Mouse (Mus musculus) forebrain, embryonic 16.5 days (tissue): ENCODE measurements around the gene Lingo1. TPM values are rescaled to one million over a fixed set of nuclear protein-coding genes. Genes with fewer than 3 reads are reported as not detected.
A peak's percentile ranks its signal among the peaks of the same experiment; 100 is the strongest.

Experiments
- ATAC-seq: fragments of 200-750 bp; cut with Nextera tagmentation; 2 replicates; pipeline ENCODE4 v1.8.0; 2017; ENCODE audit warnings: mild to moderate bottlenecking, moderate library complexity
- H3K27ac ChIP-seq: fragments of 300-500 bp; sonication (generic); 2 replicates; pipeline ENCODE4 v1.5.1; 2014; ENCODE audit warnings: low read length, control low read depth
- H3K27me3 ChIP-seq: fragments of 300-500 bp; sonication (generic); replicated peaks from 2 replicates; pipeline ENCODE4 v1.6.1; 2014; ENCODE audit warnings: low read length; ENCODE audit not compliant: control insufficient read depth, insufficient read depth
- H3K36me3 ChIP-seq: fragments of 300-500 bp; sonication (generic); 2 replicates; pipeline ENCODE4 v1.6.1; 2014; ENCODE audit not compliant: control insufficient read depth, insufficient read depth
- H3K4me1 ChIP-seq: fragments of 300-500 bp; sonication (generic); replicated peaks from 2 replicates; pipeline ENCODE4 v1.6.1; 2014; ENCODE audit warnings: low read length; ENCODE audit not compliant: control insufficient read depth, insufficient read depth
- H3K4me2 ChIP-seq: fragments of 300-500 bp; sonication (generic); 2 replicates; pipeline ENCODE4 v1.6.1; 2014; ENCODE audit warnings: mild to moderate bottlenecking, low read length, control low read depth
- H3K4me3 ChIP-seq: fragments of 300-500 bp; sonication (generic); replicated peaks from 2 replicates; pipeline ENCODE4 v1.5.1; 2014; ENCODE audit warnings: mild to moderate bottlenecking, low read length, control low read depth
- H3K9ac ChIP-seq: fragments of 300-500 bp; sonication (generic); replicated peaks from 2 replicates; pipeline ENCODE4 v1.6.1; 2014; ENCODE audit warnings: low read depth, low read length, control low read depth
- H3K9me3 ChIP-seq: fragments of 300-500 bp; sonication (generic); 2 replicates; pipeline ENCODE4 v1.6.1; 2016; ENCODE audit warnings: low read length; ENCODE audit not compliant: control insufficient read depth
- WGBS: fragments of 180-500 bp; shearing (Covaris S2); extraction: QIAGEN DNeasy Blood & Tissue Kit; methylation state at CpG from one replicate; pipeline ENCODE4 v1.1.7; 2014; 5-methylcytosine and 5-hydroxymethylcytosine counted together
- polyA plus RNA-seq: library from polyadenylated mRNA; unstranded; fragments of >200 nt; fragmentation: Nextera tagmentation; extraction: Ambion mirVana; gene quantifications from 2 replicates; pipeline ENCODE4 v1.2.1, GENCODE M21; 2015

Gene Lingo1
- polyA plus RNA-seq, 1 experiment from 2014 or later: 45.0 TPM

DNA sequence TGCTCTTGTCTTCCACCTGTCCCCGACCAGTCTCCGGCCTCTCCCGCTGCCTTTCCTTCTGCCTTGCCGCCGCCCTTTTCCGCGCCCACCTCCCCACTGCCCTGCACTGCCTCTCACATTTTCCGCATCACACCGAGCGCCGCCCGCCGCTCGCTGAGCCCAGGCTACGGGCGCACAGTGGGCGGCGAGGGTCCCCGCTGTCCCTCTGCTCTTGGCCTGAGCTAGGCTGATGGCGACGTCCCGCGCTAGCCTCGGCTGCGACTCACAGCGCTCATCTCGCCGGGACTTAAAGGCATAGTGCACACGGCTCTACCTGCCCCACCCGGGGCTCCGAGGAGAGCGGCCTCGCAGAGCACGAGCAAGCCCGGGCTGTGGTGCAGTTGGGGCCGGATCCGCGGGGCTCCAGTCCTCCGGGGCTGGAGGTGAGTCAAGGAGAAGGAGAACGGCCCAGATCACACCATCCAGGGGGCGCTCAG lies 426 bp upstream of the Lingo1 start:
- H3K4me2 ChIP-seq: peak overlapping the region; percentile 70
- H3K4me1 ChIP-seq: peaks cover 13% of the 10 kb centered on the region
- no peaks in the 10 kb centered on the region for H3K9me3 ChIP-seq
- no peaks in the 10 kb centered on the region for H3K36me3 ChIP-seq
- H3K27me3 ChIP-seq: peaks cover 57% of the 10 kb centered on the region
- under 1% methylated on average over 41 of the region's 41 CpGs for WGBS
- ATAC-seq: peak; percentile 54
- peak overlapping the region; percentile 70 for H3K9ac ChIP-seq
- peak overlapping the region; percentile 56 for H3K4me3 ChIP-seq
- H3K27ac ChIP-seq: peak overlapping the region; percentile 38

DNA sequence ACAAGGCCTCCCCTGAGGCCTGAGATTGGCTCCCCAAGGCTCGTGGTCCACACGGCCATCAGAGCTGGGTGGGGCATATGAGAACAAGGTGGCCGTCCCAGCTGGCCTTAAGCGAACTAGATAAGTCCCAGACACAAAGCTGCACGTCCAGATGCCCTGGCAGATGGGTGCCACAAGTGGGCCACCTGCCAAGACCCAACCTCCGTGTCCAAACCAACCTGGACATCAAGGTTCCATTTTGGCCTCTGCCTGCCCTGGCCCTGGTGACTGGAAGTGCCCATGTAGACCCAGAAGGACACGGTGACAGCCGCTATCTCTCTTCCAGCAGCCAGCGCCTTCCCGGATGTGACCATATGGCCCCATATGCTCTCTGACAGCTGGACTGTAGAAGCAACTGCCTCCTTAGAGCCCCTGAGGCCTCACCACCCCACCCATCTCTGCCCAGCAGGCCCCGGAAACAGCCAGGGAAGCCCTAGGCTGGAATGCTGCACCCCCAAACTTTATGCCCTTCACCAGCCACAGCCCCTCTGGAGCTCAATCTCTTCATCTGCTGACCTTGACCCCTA lies 4.5 kb downstream of the Lingo1 start:
- Histone ChIP-seq H3K4me2 (no peak overlapping the region), H3K27me3 (peaks cover 31% of the 10 kb centered on the region), H3K36me3 (no peaks in the 10 kb centered on the region), H3K9ac (no peak overlapping the region), H3K27ac (no peak overlapping the region), H3K9me3 (no peaks in the 10 kb centered on the region), H3K4me1 (peaks cover 9% of the 10 kb centered on the region), H3K4me3 (no peak overlapping the region)
- ATAC-seq: no peak
- WGBS: 74% methylated on average over 11 of the region's 11 CpGs

DNA sequence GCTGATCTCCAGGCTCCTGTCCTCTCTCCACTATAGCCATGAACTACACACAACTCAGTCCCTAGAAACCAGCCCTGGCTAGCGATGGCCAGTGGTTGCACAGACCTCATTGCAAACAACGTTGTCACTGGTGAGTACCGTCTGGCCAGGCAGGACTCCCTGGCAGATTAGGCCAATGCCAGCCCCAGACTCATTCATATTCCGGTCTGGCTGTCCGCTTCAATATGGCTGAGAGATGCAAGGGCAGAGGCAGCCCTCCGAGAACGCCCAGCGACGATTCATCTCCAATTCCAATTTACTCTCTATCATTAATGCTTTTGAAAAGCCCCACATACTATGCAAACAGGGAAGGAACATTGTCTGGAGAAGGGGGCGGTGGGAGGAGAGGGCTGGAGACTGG lies 11.7 kb downstream of the Lingo1 start:
- WGBS: 56% methylated on average over 10 of the region's 10 CpGs
- H3K27ac ChIP-seq: no peak overlapping the region

DNA sequence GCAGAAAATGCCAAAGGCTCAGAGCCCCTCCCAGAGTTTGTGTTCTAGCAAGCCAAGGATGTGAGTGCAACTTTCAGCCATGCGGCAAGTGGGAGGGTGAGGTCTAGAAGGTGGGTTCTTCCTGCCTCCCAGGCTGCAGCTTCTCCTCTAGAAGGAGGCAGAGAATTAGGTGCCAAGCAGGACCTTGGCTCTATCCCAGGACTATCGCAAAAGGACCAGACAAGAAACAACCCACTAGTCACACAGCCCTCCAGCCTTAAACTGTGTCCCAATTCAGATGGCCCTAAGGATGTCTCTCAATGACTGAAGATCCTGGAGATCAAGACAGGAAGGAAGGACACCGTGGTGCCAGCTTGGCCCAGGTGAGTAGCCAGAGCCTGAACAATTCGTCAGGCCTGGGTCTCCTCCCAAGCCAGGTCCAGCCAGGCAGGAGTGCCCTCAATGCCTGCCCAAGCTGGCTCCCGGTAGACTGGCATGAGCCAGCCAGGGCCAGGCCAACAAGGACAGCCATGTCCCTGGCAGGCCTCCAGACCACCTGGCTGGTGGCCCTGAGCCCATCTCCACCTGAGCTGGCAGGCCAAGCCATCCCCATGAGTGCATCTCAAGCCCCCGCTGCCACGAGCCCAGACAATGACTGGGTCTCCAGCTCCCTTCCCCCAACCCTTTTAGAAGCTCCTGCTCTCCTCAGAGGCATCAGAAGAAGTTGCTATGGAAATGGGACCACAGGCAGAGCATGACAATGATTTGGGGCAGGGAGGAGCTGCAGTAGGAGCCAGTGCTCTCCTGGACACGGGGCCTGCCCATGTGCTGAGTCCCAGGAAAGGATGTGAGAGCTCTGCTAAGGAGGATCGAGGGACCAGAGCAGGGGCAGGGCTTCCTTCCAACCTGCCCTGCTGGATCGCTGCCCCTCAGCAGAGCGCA lies 19.1 kb downstream of the Lingo1 start:
- Histone ChIP-seq H3K27ac (no peak overlapping the region), H3K9me3 (no peaks in the 10 kb centered on the region), H3K27me3 (peaks cover 6% of the 10 kb centered on the region), H3K36me3 (no peaks in the 10 kb centered on the region), H3K4me3 (no peak overlapping the region), H3K9ac (no peak overlapping the region), H3K4me1 (peaks cover 11% of the 10 kb centered on the region), H3K4me2 (no peak overlapping the region)
- 43% methylated on average over 11 of the region's 11 CpGs for WGBS
- peak; percentile 42 for ATAC-seq

More for the DNA sequence above, 11.7 kb downstream of the Lingo1 start:
- H3K27me3 ChIP-seq: 0 out of 2 replicates have a peak, but pooled peaks cover 3% of the 10 kb centered on the region
- no peak for ATAC-seq
- no peaks in the 10 kb centered on the region for H3K4me1 ChIP-seq
- no peaks in the 10 kb centered on the region for H3K36me3 ChIP-seq
- no peak overlapping the region for H3K4me3 ChIP-seq
- no peak overlapping the region for H3K9ac ChIP-seq
- no peaks in the 10 kb centered on the region for H3K9me3 ChIP-seq
- no peak overlapping the region for H3K4me2 ChIP-seq

DNA sequence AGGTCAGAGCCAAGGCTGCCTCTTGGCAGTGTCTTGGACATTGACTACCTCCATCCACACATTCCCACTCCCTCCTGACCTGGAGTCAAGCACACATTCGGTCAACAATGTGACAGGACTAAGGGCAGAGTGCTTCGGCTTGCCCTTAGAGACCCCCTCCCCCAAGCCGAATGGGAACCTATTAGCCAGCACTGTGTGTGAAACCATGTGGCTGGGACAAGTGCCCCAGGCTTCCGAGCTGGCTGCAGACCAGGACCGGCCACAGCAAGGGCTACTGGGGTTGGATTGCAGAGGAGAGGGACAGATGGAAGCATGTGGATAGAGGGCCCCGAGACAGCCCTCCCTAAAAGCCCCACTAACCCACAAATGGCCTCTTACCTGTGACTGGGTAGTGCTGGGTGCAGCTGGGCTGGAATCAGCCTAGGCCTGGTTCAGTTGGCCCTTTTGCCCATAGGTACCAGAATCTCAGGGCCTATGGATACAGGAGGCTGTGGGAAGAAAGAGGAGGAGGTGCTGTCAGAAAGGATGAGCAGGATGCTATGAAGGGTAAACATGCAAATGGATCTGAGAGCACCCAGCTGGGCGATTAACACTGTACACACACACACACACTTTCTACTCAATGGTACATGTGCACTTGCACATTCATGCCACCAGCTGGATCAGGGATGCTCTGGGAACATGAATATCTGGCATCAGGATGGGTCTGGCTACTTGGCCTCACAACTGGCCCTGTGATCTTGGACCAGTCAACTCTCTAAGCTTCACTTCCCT lies 20.9 kb downstream of the Lingo1 start:
- WGBS: 83% methylated on average over 7 of the region's 7 CpGs
- Histone ChIP-seq H3K4me3 (no peak overlapping the region), H3K27ac (no peak overlapping the region), H3K4me1 (peaks cover 11% of the 10 kb centered on the region), H3K27me3 (peaks cover 6% of the 10 kb centered on the region), H3K4me2 (no peak overlapping the region), H3K36me3 (no peaks in the 10 kb centered on the region), H3K9ac (no peak overlapping the region), H3K9me3 (no peaks in the 10 kb centered on the region)
- ATAC-seq: no peak

DNA sequence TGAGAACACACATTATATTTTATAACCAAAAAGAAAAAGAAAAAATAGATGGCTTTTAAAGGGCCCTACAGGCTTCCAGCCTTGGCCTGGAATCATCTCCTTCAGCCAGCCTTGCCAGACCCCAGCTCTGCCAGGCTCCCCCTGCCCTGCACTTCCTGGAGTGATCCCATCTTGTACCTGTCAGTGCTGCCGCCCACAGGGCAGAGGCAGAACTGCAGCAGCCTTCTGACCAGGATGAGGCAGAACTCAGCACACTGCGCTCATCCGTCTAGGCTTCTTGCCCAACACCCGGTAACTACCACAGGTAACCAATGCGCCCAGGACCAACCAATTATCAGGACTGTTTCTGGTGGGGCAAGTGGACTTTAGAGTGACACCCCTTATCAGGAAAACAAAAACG lies 22.0 kb downstream of the Lingo1 start:
- H3K4me2 ChIP-seq: no peak overlapping the region
- H3K27me3 ChIP-seq: peaks cover 8% of the 10 kb centered on the region
- no peak overlapping the region for H3K27ac ChIP-seq
- 0 out of 2 replicates have a peak, but pooled peaks have one; percentile 39 for ATAC-seq
- WGBS: 48% methylated on average over 6 of the region's 6 CpGs
- no peak overlapping the region for H3K9ac ChIP-seq
- no peaks in the 10 kb centered on the region for H3K36me3 ChIP-seq
- no peaks in the 10 kb centered on the region for H3K9me3 ChIP-seq
- no peak overlapping the region for H3K4me3 ChIP-seq
- H3K4me1 ChIP-seq: peaks cover 11% of the 10 kb centered on the region

DNA sequence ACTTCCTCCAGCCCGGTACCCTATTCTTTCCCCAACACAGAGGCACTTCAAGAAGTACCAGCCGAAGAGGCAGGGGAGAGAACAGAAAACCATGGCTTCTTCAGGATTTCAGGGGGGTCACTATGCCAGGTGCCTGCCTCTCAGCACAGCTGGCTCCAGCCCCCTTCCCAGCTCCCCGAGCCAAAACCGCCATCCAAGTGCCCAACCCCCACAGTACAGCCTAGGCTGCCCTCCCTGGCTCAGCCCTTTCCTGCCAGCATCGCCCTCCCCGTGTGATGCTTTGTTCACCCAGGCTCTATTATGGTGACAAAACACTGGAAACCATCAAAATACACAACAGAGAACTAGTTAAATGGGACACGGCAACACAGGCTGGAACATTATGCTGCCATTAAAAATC lies 22.6 kb downstream of the Lingo1 start:
- no peak for ATAC-seq
- H3K36me3 ChIP-seq: no peaks in the 10 kb centered on the region
- H3K4me3 ChIP-seq: no peak overlapping the region
- no peak overlapping the region for H3K27ac ChIP-seq
- 67% methylated on average over 7 of the region's 7 CpGs for WGBS
- no peaks in the 10 kb centered on the region for H3K9me3 ChIP-seq
- no peak overlapping the region for H3K4me2 ChIP-seq
- peaks cover 11% of the 10 kb centered on the region for H3K4me1 ChIP-seq
- no peak overlapping the region for H3K9ac ChIP-seq
- peaks cover 8% of the 10 kb centered on the region for H3K27me3 ChIP-seq

DNA sequence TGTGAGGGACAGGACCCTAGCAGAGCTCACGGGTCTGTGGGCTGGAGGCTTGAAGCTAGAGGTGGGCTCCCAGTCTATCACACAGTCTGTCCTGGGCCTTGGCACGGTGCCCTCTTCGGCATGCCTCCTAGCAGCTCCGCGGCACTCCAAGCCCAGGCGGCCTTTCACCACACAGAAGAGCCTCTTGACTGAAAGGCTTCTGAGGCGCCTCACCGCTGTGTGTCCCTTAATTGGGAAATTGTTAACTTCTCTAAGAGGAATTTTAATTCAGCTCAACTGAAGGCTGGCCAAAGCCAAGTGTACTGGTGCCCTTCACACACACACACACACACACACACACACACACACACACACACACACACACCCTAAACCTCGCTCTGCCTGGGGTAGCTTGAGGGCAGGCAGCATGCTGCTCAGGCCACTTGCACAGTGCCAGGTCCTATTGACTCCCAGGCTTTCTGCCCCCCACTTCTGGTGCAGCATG lies 28.6 kb downstream of the Lingo1 start:
- H3K4me1 ChIP-seq: peaks cover 15% of the 10 kb centered on the region
- peaks cover 16% of the 10 kb centered on the region for H3K27me3 ChIP-seq
- H3K9me3 ChIP-seq: no peaks in the 10 kb centered on the region
- 16% methylated on average over 9 of the region's 9 CpGs for WGBS
- ATAC-seq: peak; percentile 77
- H3K9ac ChIP-seq: no peak overlapping the region
- no peak overlapping the region for H3K27ac ChIP-seq
- no peak overlapping the region for H3K4me3 ChIP-seq
- H3K4me2 ChIP-seq: no peak overlapping the region
- H3K36me3 ChIP-seq: no peaks in the 10 kb centered on the region
